Mouse (Mus musculus): Measurements from ENCODE around the gene Ppt1.

The Ppt1 gene

GRCm38 (mm10) chr4:122868041-122868440 is 32.0 kb downstream of the Ppt1 start:
- no peak for DNase-seq (ENCODE audit: inconsistent age in 2 of 2, low spot score in 1 of 2)

- peak in 1 of 2 experiments; percentile 57 for DNase-seq (ENCODE audit: inconsistent age in 2 of 2, low spot score in 1 of 2)
Observed at GRCm38 (mm10) chr4:122870027-122870426, 34.0 kb downstream of the Ppt1 start.

DNA sequence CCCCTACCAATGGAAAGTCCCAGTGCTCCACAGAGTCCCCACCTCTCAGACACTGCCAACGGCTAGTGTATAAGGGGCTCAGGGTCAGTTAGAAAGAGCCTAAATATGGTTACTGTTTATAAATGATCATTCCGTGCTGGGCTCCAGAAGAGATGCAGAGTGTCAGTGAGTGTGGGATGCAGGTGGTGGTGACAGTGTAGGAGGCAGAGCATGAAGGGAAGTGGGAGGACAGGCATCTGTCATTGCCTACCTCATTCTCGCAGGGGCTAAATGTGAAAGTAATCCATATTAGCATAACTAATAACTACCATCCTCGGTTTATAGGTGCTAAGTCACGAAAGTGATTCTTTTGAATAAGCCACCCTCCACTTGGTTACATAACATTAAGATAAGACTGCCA is 34.7 kb downstream of the Ppt1 start:
- DNase-seq (ENCODE audit: inconsistent age in 2 of 2, low spot score in 1 of 2) = no peak

DNA sequence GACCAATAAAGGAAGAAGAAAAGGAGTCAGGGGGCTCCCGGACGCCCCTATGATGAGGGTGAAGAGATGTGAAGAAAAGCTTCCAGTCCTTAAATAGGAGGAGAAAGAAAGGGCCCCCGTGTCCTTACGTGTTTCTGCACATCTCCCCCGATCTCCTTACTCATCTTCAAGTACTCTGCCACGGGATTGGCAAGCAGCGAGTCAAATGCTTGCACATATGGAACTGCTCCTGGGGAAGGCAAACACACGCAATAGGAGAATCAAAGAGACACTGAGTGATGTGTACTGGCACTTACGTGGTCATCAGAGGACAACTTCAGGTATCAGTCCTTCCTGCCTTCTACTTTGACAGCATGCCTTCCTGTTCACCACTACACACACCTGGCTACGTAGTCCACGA is 35.2 kb downstream of the Ppt1 start:
- no peak for DNase-seq (ENCODE audit: inconsistent age in 2 of 2, low spot score in 1 of 2)

GRCm38 (mm10) chr4:122871989-122872388 is 35.9 kb downstream of the Ppt1 start:
- DNase-seq (ENCODE audit: inconsistent age in 2 of 2, low spot score in 1 of 2) = no peak

DNA sequence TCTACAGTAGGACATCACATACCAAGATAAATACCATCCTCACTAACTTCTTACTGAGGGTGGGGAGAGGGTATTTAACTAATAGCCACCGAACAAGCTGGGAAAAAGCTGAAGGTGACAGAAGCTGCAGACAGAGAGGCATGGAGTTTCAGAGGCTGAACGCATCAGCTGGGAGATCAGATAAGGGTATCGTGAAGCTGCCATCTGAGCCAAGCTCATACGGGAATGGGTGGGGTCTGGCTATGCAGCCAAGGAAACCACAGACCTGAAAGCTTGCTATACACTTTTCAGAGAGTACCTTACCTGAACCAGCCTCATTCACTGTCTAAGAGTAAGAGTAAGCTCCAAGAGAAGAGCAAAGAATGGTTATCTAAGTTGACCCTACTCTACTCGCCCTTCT is 37.0 kb downstream of the Ppt1 start:
- no peak for DNase-seq (ENCODE audit: inconsistent age in 2 of 2, low spot score in 1 of 2)

DNA sequence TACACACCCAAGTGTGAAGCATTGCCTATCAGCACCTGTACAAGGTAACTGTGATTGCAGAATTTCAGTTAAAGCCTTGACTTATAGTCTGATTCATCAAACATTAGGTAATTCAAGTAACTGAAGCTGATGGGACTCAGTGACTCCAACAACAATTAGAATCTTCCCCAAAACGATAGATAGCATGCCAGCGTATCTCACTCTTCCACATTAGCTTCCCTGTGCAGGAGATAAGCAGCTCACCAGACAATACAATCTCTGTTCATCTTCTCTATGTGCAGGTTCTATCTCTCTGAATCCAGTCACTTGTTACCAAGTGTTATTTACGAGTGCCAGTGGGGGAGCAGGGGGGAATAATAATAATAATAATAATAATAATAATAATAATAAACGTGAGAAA is 37.5 kb downstream of the Ppt1 start:
- DNase-seq (ENCODE audit: inconsistent age in 2 of 2, low spot score in 1 of 2) = no peak

GRCm38 (mm10) chr4:122878333-122879070 is 42.5 kb downstream of the Ppt1 start:
- no peak for DNase-seq (ENCODE audit: inconsistent age in 2 of 2, low spot score in 1 of 2)

DNA sequence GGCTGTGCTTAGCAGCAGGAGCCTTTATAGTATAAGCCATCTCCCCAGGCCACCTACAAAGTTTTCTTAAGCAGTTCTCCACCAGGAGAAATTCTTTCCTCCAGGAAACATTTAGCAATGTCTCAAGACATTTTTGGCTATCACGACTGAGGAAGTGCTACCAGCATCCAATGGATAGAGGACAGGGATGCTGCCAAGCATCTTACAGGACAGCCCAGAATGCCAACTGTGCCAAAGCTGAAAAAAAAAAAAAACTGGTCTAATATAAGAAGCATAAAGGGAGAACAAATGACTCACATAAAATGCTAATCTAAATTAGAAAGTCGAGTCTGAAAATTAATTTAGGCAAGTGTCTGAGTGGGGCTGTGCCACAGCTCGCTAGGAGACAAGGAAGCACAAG is 46.5 kb downstream of the Ppt1 start:
- DNase-seq (ENCODE audit: inconsistent age in 2 of 2, low spot score in 1 of 2) = no peak

DNA sequence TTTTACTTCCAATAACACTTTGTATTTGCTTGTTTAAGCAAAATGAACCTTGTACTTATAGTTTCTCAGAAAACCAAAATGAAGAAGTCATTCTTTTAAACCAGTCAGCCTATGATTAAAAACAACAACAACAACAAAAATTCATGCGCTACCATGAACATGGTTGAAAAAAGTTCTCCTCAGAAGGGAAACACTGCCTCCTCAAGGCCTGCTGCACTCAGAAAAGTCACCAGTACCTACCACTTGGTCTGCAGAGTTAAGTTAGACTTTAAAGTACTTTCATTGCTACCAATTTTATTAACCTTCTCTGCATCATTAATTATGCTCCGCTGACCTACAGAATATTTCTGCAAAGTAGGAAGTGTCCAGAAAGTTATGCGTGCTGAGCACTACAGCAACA is 47.3 kb downstream of the Ppt1 start:
- no peak for DNase-seq (ENCODE audit: inconsistent age in 2 of 2, low spot score in 1 of 2)

- DNase-seq (ENCODE audit: inconsistent age in 2 of 2, low spot score in 1 of 2) = peak in 1 of 2 experiments; percentile 44
Observed at GRCm38 (mm10) chr4:122884051-122884450, 48.0 kb downstream of the Ppt1 start.

DNA sequence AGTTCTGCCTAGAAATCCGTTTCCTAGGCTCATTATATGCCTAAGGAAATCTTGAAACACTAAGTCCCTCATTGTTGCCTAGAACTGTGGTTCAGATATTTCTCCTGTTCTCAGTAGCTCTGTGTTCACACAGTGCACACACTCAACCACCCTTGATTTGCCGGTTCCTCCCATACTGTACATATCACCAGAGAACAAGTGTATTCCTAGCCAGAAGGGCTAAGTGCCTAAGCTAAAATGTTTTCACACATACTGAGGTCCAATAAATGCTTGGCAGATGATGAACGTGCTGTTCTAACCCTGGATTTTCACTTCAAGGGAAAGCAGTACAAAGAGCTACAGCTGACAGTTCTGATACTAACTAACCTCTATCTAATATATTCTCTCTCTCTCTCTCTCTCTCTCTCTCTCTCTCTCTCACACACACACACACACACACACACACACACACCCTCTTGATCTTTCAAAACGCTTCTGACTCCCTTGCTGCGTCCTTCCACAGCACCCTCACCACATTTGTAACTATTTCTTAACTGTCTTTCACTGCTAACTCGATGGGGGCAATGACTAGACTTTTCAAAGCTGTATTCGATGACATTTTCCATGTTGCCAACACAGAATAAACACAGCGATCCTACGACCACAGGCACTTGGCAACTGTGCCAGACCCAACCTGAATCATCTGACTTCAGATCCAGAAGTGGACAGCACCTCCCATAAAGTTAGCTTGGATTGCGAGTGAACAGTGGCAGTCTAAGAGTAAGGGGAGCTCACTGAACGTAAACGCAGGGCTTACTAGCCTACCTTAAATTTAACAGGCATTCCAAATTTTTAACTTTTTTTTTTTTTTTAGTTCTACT is 48.7 kb downstream of the Ppt1 start:
- peak; percentile 60 to 76 for DNase-seq (ENCODE audit: inconsistent age in 2 of 2, low spot score in 1 of 2)

GRCm38 (mm10) chr4:122885768-122886578 is 49.9 kb downstream of the Ppt1 start, which contains the start of gene Cap1:
Gene Cap1, minus strand, starts transcription at chr4:122886056.
- DNase-seq (ENCODE audit: inconsistent age in 2 of 2, low spot score in 1 of 2) = peak; percentile 99 to 100

- DNase-seq (ENCODE audit: inconsistent age in 2 of 2, low spot score in 1 of 2) = no peak
Observed at GRCm38 (mm10) chr4:122886579-122887254, 50.7 kb downstream of the Ppt1 start.

DNA sequence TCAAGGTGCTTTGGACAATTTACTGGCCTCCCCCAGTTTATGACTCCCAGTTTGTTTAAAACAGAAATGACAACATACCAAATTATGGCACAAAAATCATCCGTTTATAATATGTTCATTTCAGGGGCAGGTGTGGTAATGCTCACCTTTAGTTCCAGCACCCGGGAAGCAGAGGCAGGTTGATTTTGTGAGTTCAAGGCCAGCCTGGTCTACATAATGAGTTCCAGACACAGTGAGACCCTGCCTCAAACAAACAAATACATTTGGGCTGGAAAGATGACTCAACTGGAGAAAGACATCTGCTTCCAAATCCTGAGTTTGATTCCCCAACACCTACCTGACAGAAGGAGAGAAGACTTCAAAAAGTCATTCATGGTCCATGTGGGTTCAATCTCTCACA is 51.3 kb downstream of the Ppt1 start:
- no peak for DNase-seq (ENCODE audit: inconsistent age in 2 of 2, low spot score in 1 of 2)

GRCm38 (mm10) chr4:122890881-122891481 is 54.9 kb downstream of the Ppt1 start:
- peak in 1 of 2 experiments; percentile 60 for DNase-seq (ENCODE audit: inconsistent age in 2 of 2, low spot score in 1 of 2)

DNA sequence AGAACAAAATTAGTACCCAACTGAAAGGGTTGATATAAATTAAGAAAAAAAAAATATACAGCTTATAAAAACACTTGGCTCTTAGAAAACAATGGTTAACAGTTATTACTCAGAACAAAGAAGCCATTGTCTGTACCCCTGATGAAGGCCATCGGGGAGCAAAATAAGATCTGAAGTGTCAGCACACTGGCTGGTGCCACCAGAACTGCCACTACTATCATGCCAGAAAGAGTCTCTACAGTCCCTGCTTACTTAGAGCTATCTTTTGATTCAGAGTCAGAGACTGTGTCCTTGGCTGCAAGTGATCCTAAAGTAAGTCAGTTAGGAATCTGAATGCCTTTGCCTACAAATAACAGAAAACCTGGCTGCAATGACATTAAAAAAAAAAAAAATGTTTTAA is 55.6 kb downstream of the Ppt1 start:
- no peak for DNase-seq (ENCODE audit: inconsistent age in 2 of 2, low spot score in 1 of 2)

GRCm38 (mm10) chr4:122892157-122892556 is 56.1 kb downstream of the Ppt1 start:
- no peak for DNase-seq (ENCODE audit: inconsistent age in 2 of 2, low spot score in 1 of 2)

DNA sequence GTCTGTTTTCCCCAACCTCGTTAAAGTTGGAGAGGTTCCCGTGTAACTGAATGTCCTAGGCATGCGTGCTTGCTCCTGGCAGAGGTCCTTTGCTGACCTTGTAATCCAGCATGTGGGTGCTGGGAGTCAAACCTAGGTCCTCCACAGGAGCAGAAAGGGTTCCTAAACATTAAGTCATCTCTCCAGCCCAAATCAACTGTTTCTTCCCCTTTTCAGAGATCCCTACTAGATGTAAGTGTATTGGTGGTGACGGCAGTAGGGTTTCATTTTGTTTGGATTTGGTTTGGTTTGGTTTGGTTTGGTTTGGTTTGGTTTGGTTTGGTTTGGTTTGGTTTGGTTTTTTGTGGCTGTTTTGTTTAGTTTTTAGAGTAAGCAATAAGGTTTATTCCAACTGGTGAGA is 61.7 kb downstream of the Ppt1 start:
- DNase-seq (ENCODE audit: inconsistent age in 2 of 2, low spot score in 1 of 2) = no peak

DNA sequence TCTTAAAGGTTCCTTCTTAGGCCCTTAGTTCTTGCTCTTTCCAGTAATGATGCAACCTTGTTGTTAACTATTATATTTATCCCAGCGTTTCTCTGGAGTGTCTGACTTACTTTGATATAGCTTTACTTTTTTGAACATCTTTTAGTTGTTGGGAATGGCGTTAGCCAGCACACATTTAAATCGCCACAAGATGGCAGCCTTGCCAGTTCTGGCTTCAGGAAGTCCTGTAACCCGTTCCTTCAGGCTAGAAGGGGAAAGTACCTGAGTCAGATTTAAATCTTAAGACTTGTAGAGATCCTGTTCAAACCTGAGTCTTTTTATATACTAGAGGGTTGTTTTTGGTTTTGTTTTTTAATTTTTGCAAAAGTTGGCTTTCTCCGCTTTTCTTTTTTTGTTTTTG is 62.3 kb downstream of the Ppt1 start:
- DNase-seq (ENCODE audit: inconsistent age in 2 of 2, low spot score in 1 of 2) = peak; percentile 42 to 86
